Mouse (Mus musculus) brain, embryonic 14.5 days (tissue): ENCODE measurements around the gene Rtraf.

Source experiments
- CTCF ChIP-seq: fragments of 200-500 bp; IDR thresholded peaks from 2 replicates; pipeline ENCODE4 v1.5.1; 2012; ENCODE audit warnings: inconsistent platforms, mild to moderate bottlenecking, moderate library complexity, borderline replicate concordance; ENCODE audit not compliant: insufficient read depth, insufficient read length; ENCODE audit errors: extremely low read depth
- POLR2A ChIP-seq: fragments of 200-500 bp; IDR thresholded peaks from 2 replicates; pipeline ENCODE4 v1.6.1; 2012; ENCODE audit warnings: mild to moderate bottlenecking, inconsistent platforms, borderline replicate concordance; ENCODE audit not compliant: poor library complexity, insufficient read depth, insufficient read length, severe bottlenecking; ENCODE audit errors: extremely low read depth

DNA sequence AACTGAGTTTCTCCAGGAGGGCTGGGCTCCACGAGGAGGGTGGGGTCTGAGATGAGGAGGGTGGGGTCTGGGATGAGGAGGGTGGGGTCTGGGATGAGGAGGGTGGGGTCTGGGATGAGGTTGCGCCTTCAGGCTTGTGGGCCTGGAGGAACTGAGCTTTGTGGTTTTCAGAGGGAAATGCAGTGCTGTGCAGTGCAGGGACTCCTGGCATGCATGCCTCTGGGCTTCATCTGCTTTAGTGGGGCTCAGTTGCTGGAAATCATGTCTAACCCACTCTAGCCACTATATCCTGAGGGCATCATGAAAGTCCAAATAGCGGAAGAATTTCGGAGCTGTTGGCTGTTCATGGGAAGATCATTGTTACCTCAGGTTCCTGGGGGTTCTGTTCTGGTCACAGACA is 20.4 kb downstream of the Rtraf start:
- TF ChIP-seq CTCF (no peak), POLR2A (no peak)
